In genomic region chr5:121925291-121925690, GRCm38 (mm10) we compare ENCODE assay signal across 18 mouse cellular contexts.
A peak's percentile ranks its signal among the peaks of the same experiment; 100 is the strongest.
DNase-seq lines count a peak whose midpoint lies in the region; ATAC-seq and TF ChIP-seq lines count a peak whose summit lies in the region.
"Had no signal": no experiment of that assay in that cellular context is flagged by ENCODE, and none has a peak within 500 bp of the region (broad histone marks: within the 10 kb centered on the region; RNA-seq: fewer than 3 reads in every experiment).

No protein-coding gene starts in this region.

- H3K9ac ChIP-seq in hindbrain, embryonic 14.5 days, result peak overlapping the region; percentile 40
- peak overlapping the region; percentile 57; the same call in 1 of the 2 replicates for H3K9ac ChIP-seq in neural tube, embryonic 13.5 days
- H3K9ac ChIP-seq: embryonic facial prominence, embryonic 15.5 days had no signal

- H3K4me1 ChIP-seq in cortical plate, adult 2 months (ENCODE audit: control insufficient read depth, insufficient read depth, low read length), result peaks cover 7% of the 10 kb centered on the region; the same call in 1 of the 2 replicates
- H3K4me1 ChIP-seq in hindbrain, embryonic 14.5 days (replicated peaks; ENCODE audit: control insufficient read depth, insufficient read depth, low read length), result peaks cover 53% of the 10 kb centered on the region
- H3K4me1 ChIP-seq in neural tube, embryonic 13.5 days (replicated peaks), result peaks cover 63% of the 10 kb centered on the region

- intact Hi-C loops in heart, postnatal 25 days (cut with DNase I), result no loop called here

- peak; percentile 51 for DNase-seq in embryo, embryonic 11 days
- DNase-seq in embryo, embryonic 10.5 days (ENCODE audit: low spot score), result no peak
- DNase-seq in hindbrain, embryonic 14.5 days (ENCODE audit: low spot score), result no peak
- no peak for DNase-seq in adrenal gland, postnatal 36 days
- no peak for DNase-seq in heart, postnatal 25 days (ENCODE audit: low spot score)
- no peak for DNase-seq in heart, adult 18-20 months
- DNase-seq: gastrocnemius, adult 2 months; heart, postnatal 10 days; lung, adult 18-20 months; spleen, adult 18-20 months; thymus, postnatal 25 days had no signal

- H3K4me3 ChIP-seq in cortical plate, adult 2 months (ENCODE audit: insufficient read depth, low read length), result no peak overlapping the region
- 0 out of 2 replicates have a peak overlapping the region, but pooled peaks have one; percentile 1 for H3K4me3 ChIP-seq in hindbrain, embryonic 14.5 days (replicated peaks; ENCODE audit: low read length)
- H3K4me3 ChIP-seq in neural tube, embryonic 13.5 days, result peak overlapping the region; percentile 18
- H3K4me3 ChIP-seq: embryonic facial prominence, embryonic 15.5 days; gastrocnemius, adult 2 months; limb, embryonic 10.5 days had no signal

- H3K27ac ChIP-seq in cortical plate, adult 2 months (ENCODE audit: insufficient read depth, low read length), result 0 out of 2 replicates have a peak overlapping the region, but pooled peaks have one; percentile 32
- peak overlapping the region; percentile 78 for H3K27ac ChIP-seq in hindbrain, embryonic 14.5 days
- H3K27ac ChIP-seq in neural tube, embryonic 13.5 days (replicated peaks), result peak overlapping the region; percentile 63
- H3K27ac ChIP-seq: embryonic facial prominence, embryonic 15.5 days; gastrocnemius, adult 2 months; kidney, postnatal 0 days; limb, embryonic 10.5 days had no signal

- no peaks in the 10 kb centered on the region for H3K9me3 ChIP-seq in hindbrain, embryonic 14.5 days (ENCODE audit: control insufficient read depth, low read length)
- H3K9me3 ChIP-seq in neural tube, embryonic 13.5 days, result no peaks in the 10 kb centered on the region
- H3K9me3 ChIP-seq: embryonic facial prominence, embryonic 15.5 days; G1E; limb, embryonic 10.5 days had no signal

- no peak for ATAC-seq in hindbrain, embryonic 14.5 days (ENCODE audit: low FRiP score)
- no peak for ATAC-seq in neural tube, embryonic 13.5 days (ENCODE audit: low read depth)
- ATAC-seq: activated CD4-positive, CD25-positive, alpha-beta regulatory T cell, adult 4 months had no signal

- 0 out of 2 replicates have a peak, but pooled peaks cover 4% of the 10 kb centered on the region for H3K27me3 ChIP-seq in hindbrain, embryonic 14.5 days (ENCODE audit: control insufficient read depth, insufficient read depth, low read length)
- H3K27me3 ChIP-seq in neural tube, embryonic 13.5 days, result peaks cover 20% of the 10 kb centered on the region; the same call in 1 of the 2 replicates

- 9% methylated on average over 23 of the region's 23 CpGs for WGBS in hindbrain, embryonic 14.5 days
- WGBS in neural tube, embryonic 13.5 days, result 9% methylated on average over 23 of the region's 23 CpGs

- H3K36me3 ChIP-seq in hindbrain, embryonic 14.5 days (replicated peaks; ENCODE audit: control insufficient read depth, insufficient read depth), result no peaks in the 10 kb centered on the region
- no peaks in the 10 kb centered on the region for H3K36me3 ChIP-seq in neural tube, embryonic 13.5 days
- H3K36me3 ChIP-seq: embryonic facial prominence, embryonic 15.5 days; G1E; limb, embryonic 10.5 days had no signal

- TF ChIP-seq POLR2A in cortical plate, adult 2 months (IDR thresholded peaks at IDR 0.05; ENCODE audit: extremely low read depth, insufficient read depth, low read length), result no peak

- H3K4me2 ChIP-seq in hindbrain, embryonic 14.5 days (replicated peaks), result peak overlapping the region; percentile 42
- H3K4me2 ChIP-seq in neural tube, embryonic 13.5 days, result peak overlapping the region; percentile 48
- H3K4me2 ChIP-seq: embryonic facial prominence, embryonic 15.5 days had no signal

- no peak for TF ChIP-seq CTCF in cortical plate, adult 2 months (IDR thresholded peaks at IDR 0.05; ENCODE audit: extremely low read depth, insufficient read depth, low read length)
